10 mouse cellular contexts compared by ENCODE assay signal in genomic region chr1:120013111-120013510, GRCm38 (mm10). TPM values are rescaled to one million over a fixed set of nuclear protein-coding genes. Genes with fewer than 3 reads are reported as not detected.
A peak's percentile ranks its signal among the peaks of the same experiment; 100 is the strongest.
DNase-seq lines count a peak whose midpoint lies in the region; ATAC-seq and TF ChIP-seq lines count a peak whose summit lies in the region.
"Had no signal": no experiment of that assay in that cellular context is flagged by ENCODE, and none has a peak within 500 bp of the region (broad histone marks: within the 10 kb centered on the region; RNA-seq: fewer than 3 reads in every experiment).

No protein-coding gene starts in this region.

- TF ChIP-seq CTCF in hindbrain, postnatal 0 days (IDR thresholded peaks at IDR 0.05; ENCODE audit: low read depth), result peak; percentile 71
- TF ChIP-seq CTCF in left cerebral cortex, adult 2 months (IDR thresholded peaks at IDR 0.05), result peak; percentile 82
- TF ChIP-seq CTCF in midbrain, postnatal 0 days (IDR thresholded peaks at IDR 0.05), result peak; percentile 68

- H3K4me2 ChIP-seq in hindbrain, embryonic 11.5 days (replicated peaks; ENCODE audit: low read depth, low read length), result no peak overlapping the region
- no peak overlapping the region for H3K4me2 ChIP-seq in hindbrain, embryonic 12.5 days (replicated peaks)
- no peak overlapping the region for H3K4me2 ChIP-seq in hindbrain, postnatal 0 days (ENCODE audit: low read depth, low read length)
- no peak overlapping the region for H3K4me2 ChIP-seq in midbrain, postnatal 0 days (ENCODE audit: low read depth, low read length, poor library complexity, severe bottlenecking)
- H3K4me2 ChIP-seq: embryonic facial prominence, embryonic 12.5 days had no signal

- no peaks in the 10 kb centered on the region for H3K9me3 ChIP-seq in hindbrain, embryonic 11.5 days (ENCODE audit: control insufficient read depth, low read length)
- H3K9me3 ChIP-seq in hindbrain, embryonic 12.5 days (replicated peaks), result no peaks in the 10 kb centered on the region
- no peaks in the 10 kb centered on the region for H3K9me3 ChIP-seq in hindbrain, postnatal 0 days (ENCODE audit: low read length)
- H3K9me3 ChIP-seq in midbrain, postnatal 0 days (ENCODE audit: low read length), result no peaks in the 10 kb centered on the region
- H3K9me3 ChIP-seq: embryonic facial prominence, embryonic 12.5 days had no signal

- H3K36me3 ChIP-seq in hindbrain, embryonic 11.5 days (ENCODE audit: control insufficient read depth, insufficient read depth, low read length), result no peaks in the 10 kb centered on the region
- no peaks in the 10 kb centered on the region for H3K36me3 ChIP-seq in hindbrain, embryonic 12.5 days
- H3K36me3 ChIP-seq in hindbrain, postnatal 0 days (ENCODE audit: insufficient read depth, low read length), result no peaks in the 10 kb centered on the region
- H3K36me3 ChIP-seq in midbrain, postnatal 0 days (ENCODE audit: insufficient read depth, low read length), result no peaks in the 10 kb centered on the region
- H3K36me3 ChIP-seq: embryonic facial prominence, embryonic 12.5 days had no signal

- H3K27me3 ChIP-seq in hindbrain, embryonic 11.5 days (ENCODE audit: control insufficient read depth, insufficient read depth, low read length), result peaks cover 7% of the 10 kb centered on the region
- peaks cover 3% of the 10 kb centered on the region for H3K27me3 ChIP-seq in hindbrain, embryonic 12.5 days
- no peaks in the 10 kb centered on the region for H3K27me3 ChIP-seq in hindbrain, postnatal 0 days (ENCODE audit: insufficient read depth, low read length)
- peaks cover 4% of the 10 kb centered on the region; the same call in 1 of the 2 replicates for H3K27me3 ChIP-seq in midbrain, postnatal 0 days (ENCODE audit: insufficient read depth, low read length)

- intact Hi-C loops in left cerebral cortex, adult 2 months (cut with DNase I), result loop anchor here (5.0 kb wide), 3 partner anchors 196 to 556 kb away; no protein-coding TSS in a partner anchor

- ATAC-seq in hindbrain, embryonic 11.5 days (ENCODE audit: low FRiP score), result peak; percentile 44; the same call in 1 of the 2 replicates
- no peak for ATAC-seq in hindbrain, embryonic 12.5 days (ENCODE audit: low FRiP score)
- peak; percentile 46 for ATAC-seq in hindbrain, postnatal 0 days
- no peak for ATAC-seq in midbrain, postnatal 0 days (ENCODE audit: low FRiP score)

- H3K9ac ChIP-seq in hindbrain, embryonic 11.5 days (ENCODE audit: low read depth, low read length), result no peak overlapping the region
- H3K9ac ChIP-seq in hindbrain, embryonic 12.5 days, result no peak overlapping the region
- H3K9ac ChIP-seq in hindbrain, postnatal 0 days (replicated peaks; ENCODE audit: low read length), result no peak overlapping the region
- H3K9ac ChIP-seq in midbrain, postnatal 0 days (replicated peaks; ENCODE audit: low read length, poor library complexity, severe bottlenecking), result no peak overlapping the region
- H3K9ac ChIP-seq: embryonic facial prominence, embryonic 12.5 days had no signal

- no peaks in the 10 kb centered on the region for H3K4me1 ChIP-seq in hindbrain, embryonic 11.5 days (replicated peaks; ENCODE audit: control insufficient read depth, insufficient read depth, low read length)
- no peaks in the 10 kb centered on the region for H3K4me1 ChIP-seq in hindbrain, embryonic 12.5 days
- H3K4me1 ChIP-seq in hindbrain, postnatal 0 days (ENCODE audit: insufficient read depth, low read length), result no peaks in the 10 kb centered on the region
- no peaks in the 10 kb centered on the region for H3K4me1 ChIP-seq in midbrain, postnatal 0 days (ENCODE audit: insufficient read depth, low read length)
- H3K4me1 ChIP-seq: embryonic facial prominence, embryonic 12.5 days had no signal

- no peak overlapping the region for H3K4me3 ChIP-seq in hindbrain, embryonic 11.5 days (ENCODE audit: low read depth, low read length)
- H3K4me3 ChIP-seq in hindbrain, embryonic 12.5 days, result no peak overlapping the region
- no peak overlapping the region for H3K4me3 ChIP-seq in hindbrain, postnatal 0 days (ENCODE audit: low read length)
- no peak overlapping the region for H3K4me3 ChIP-seq in left cerebral cortex, adult 2 months
- H3K4me3 ChIP-seq in midbrain, postnatal 0 days (ENCODE audit: low read depth, low read length), result no peak overlapping the region
- H3K4me3 ChIP-seq: embryonic facial prominence, embryonic 12.5 days had no signal

- DNase-seq in hindbrain, embryonic 11.5 days (ENCODE audit: low spot score), result peak; percentile 82
- peak; percentile 82 for DNase-seq in adrenal gland, postnatal 25 days
- DNase-seq in embryo, embryonic 9.5 days (ENCODE audit: extremely low spot score), result peak; percentile 60
- DNase-seq in hindbrain, postnatal 0 days (ENCODE audit: low spot score), result peak; percentile 41
- DNase-seq in left cerebral cortex, adult 2 months (ENCODE audit: extremely low spot score in 1 of 2, low spot score in 2 of 2), result peak; percentile 54 to 79
- peak; percentile 38 for DNase-seq in midbrain, postnatal 0 days (ENCODE audit: low spot score)
- DNase-seq in urinary bladder, adult 18-20 months (ENCODE audit: low spot score in 2 of 2), result peak; percentile 15 to 50

- no peak overlapping the region for H3K27ac ChIP-seq in hindbrain, embryonic 11.5 days (ENCODE audit: low read depth, low read length)
- no peak overlapping the region for H3K27ac ChIP-seq in hindbrain, embryonic 12.5 days
- H3K27ac ChIP-seq in hindbrain, postnatal 0 days, result no peak overlapping the region
- no peak overlapping the region for H3K27ac ChIP-seq in left cerebral cortex, adult 2 months
- no peak overlapping the region for H3K27ac ChIP-seq in midbrain, postnatal 0 days (ENCODE audit: low read depth, low read length)
- H3K27ac ChIP-seq: embryonic facial prominence, embryonic 12.5 days; macrophage had no signal

RNA-seq across cellular contexts. Expression of gene Sctr, which starts 6.4 kb away (rescaled TPM):
- 0.31 and 0.73 TPM in 2 replicates for polyA plus RNA-seq in hindbrain, embryonic 11.5 days (2014; fragmentation: Nextera tagmentation; extraction: Ambion mirVana)
- 0.78 and 1.0 TPM in 2 replicates for polyA plus RNA-seq in hindbrain, embryonic 12.5 days (2016; fragmentation: Nextera tagmentation; extraction: Ambion mirVana)
- total RNA-seq in adrenal gland, postnatal 25 days (2021), result 7.4 and 8.0 TPM in 2 replicates
- total RNA-seq in hindbrain, postnatal 0 days (2014; rRNA removed), result 1.9 and 2.0 TPM in 2 replicates
- 0.93 and 1.2 TPM in 2 replicates for polyA plus RNA-seq in hindbrain, postnatal 0 days (2015; fragmentation: Nextera tagmentation; extraction: Ambion mirVana)
- total RNA-seq in left cerebral cortex, adult 2 months (2021), result under 1 TPM; 0.43 to 0.77 TPM
- 0.66 and 1.6 TPM in 2 replicates for total RNA-seq in midbrain, postnatal 0 days (2014; rRNA removed)
- polyA plus RNA-seq in midbrain, postnatal 0 days (2015; fragmentation: Nextera tagmentation; extraction: Ambion mirVana), result 1.00 and 1.0 TPM in 2 replicates
- polyA plus RNA-seq: macrophage had no signal

RNA-seq across cellular contexts. Expression of gene Cfap221, which starts 16.1 kb away (rescaled TPM):
- polyA plus RNA-seq in hindbrain, embryonic 11.5 days (2014; fragmentation: Nextera tagmentation; extraction: Ambion mirVana), result 0.07 and 0.20 TPM in 2 replicates
- polyA plus RNA-seq in hindbrain, embryonic 12.5 days (2016; fragmentation: Nextera tagmentation; extraction: Ambion mirVana), result 0.23 and 0.56 TPM in 2 replicates
- total RNA-seq in adrenal gland, postnatal 25 days (2021), result 0.24 TPM in 1 of 2 replicates, not detected in the other
- 1.9 TPM in 1 of 2 replicates, not detected in the other for total RNA-seq in hindbrain, postnatal 0 days (2014; rRNA removed)
- 0.25 and 0.29 TPM in 2 replicates for polyA plus RNA-seq in hindbrain, postnatal 0 days (2015; fragmentation: Nextera tagmentation; extraction: Ambion mirVana)
- under 1 TPM; 0.20 to 0.79 TPM for total RNA-seq in left cerebral cortex, adult 2 months (2021)
- 0.55 TPM in 1 of 2 replicates, not detected in the other for total RNA-seq in midbrain, postnatal 0 days (2014; rRNA removed)
- 0.13 and 0.63 TPM in 2 replicates for polyA plus RNA-seq in midbrain, postnatal 0 days (2015; fragmentation: Nextera tagmentation; extraction: Ambion mirVana)
- polyA plus RNA-seq: macrophage had no signal

Comparison
In these comparisons a context has a peak if more than half of its experiments do, and no peak if none do; other contexts are left out.
1. ATAC-seq: peak in hindbrain, embryonic 11.5 days (single experiment) and hindbrain, postnatal 0 days (single experiment); none in hindbrain, embryonic 12.5 days (single experiment) and midbrain, postnatal 0 days (single experiment).
2. Peak in every context shown above with its lines, with median percentiles within 50 percentile points of each other: DNase-seq and CTCF ChIP-seq.